Mouse (Mus musculus): ENCODE measurements at regions not wholly inside any gene's neighbourhood (a gene's known extent, or its start where the extent isn't known, plus 50 kb on each side); places are given as distances from the start of the nearest gene placed in this dataset.

GRCm38 (mm10) chr12:9655794-9656193 lies 85.9 kb downstream of the Osr1 start:
- no peak for DNase-seq (ENCODE audit: low read depth, low spot score)
- Histone ChIP-seq H3K36me3 (ENCODE audit: control insufficient read depth, insufficient read depth, low read length, poor library complexity, severe bottlenecking) (no peaks in the 10 kb centered on the region), H3K4me3 (ENCODE audit: insufficient read depth in 1 of 2, low read depth in 1 of 2, low read length in 2 of 2, poor library complexity in 1 of 2, severe bottlenecking in 1 of 2) (no peak overlapping the region), H3K9me3 (ENCODE audit: control insufficient read depth, insufficient read depth, low read depth, low read length) (no peaks in the 10 kb centered on the region), H3K27ac (ENCODE audit: insufficient read depth, low read depth, low read length, poor library complexity, severe bottlenecking) (no peak overlapping the region), H3K9ac (ENCODE audit: insufficient read depth, low read depth, low read length, poor library complexity, severe bottlenecking) (no peak overlapping the region), H3K4me1 (ENCODE audit: control insufficient read depth in 2 of 2, insufficient read depth in 2 of 2, low read length in 2 of 2, poor library complexity in 1 of 2) (no peaks in the 10 kb centered on the region)
- TF ChIP-seq CHD2 (IDR thresholded peaks at IDR 0.05; ENCODE audit: low read depth, low read length) = no peak
- TF ChIP-seq ZC3H11A (IDR thresholded peaks at IDR 0.05; ENCODE audit: borderline replicate concordance, low read depth, low read length) = no peak
- no peak for TF ChIP-seq HCFC1 (IDR thresholded peaks at IDR 0.05; ENCODE audit: borderline replicate concordance, insufficient read depth, low read length)
- TF ChIP-seq MAFK (IDR thresholded peaks at IDR 0.05; ENCODE audit: insufficient read depth, low read depth, low read length) = no peak
- TF ChIP-seq ZNF384 (IDR thresholded peaks at IDR 0.05; ENCODE audit: low read depth, low read length) = no peak
- in situ Hi-C loops (cut with MboI; ENCODE audit: low sequenced_read_pairs in 2 of 2, unreplicated experiment in 2 of 2) = no loop called here

DNA sequence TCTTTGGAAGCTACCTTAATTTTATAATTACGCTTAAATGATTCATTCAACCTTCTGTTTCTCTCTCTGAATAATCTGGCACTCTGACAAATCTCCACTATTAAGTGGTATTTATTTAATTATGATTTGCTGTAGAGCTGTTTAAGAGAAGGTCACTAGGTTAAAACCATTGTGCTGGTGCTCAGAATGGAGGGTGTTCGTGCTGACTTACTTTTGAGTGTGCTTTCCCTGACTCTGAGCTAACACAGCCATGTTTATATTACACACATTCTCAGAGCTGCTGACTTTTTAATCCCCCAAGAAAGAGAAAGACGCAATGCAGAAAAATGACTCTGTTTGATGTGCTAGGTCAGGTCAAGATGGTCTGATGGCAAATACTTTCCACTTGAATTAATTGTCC lies 86.4 kb downstream of the Osr1 start:
- Histone ChIP-seq H3K4me3 (ENCODE audit: insufficient read depth in 1 of 2, low read depth in 1 of 2, low read length in 2 of 2, poor library complexity in 1 of 2, severe bottlenecking in 1 of 2) (no peak overlapping the region), H3K9ac (ENCODE audit: insufficient read depth, low read depth, low read length, poor library complexity, severe bottlenecking) (no peak overlapping the region), H3K36me3 (ENCODE audit: control insufficient read depth, insufficient read depth, low read length, poor library complexity, severe bottlenecking) (no peaks in the 10 kb centered on the region), H3K27ac (ENCODE audit: insufficient read depth, low read depth, low read length, poor library complexity, severe bottlenecking) (no peak overlapping the region), H3K9me3 (ENCODE audit: control insufficient read depth, insufficient read depth, low read depth, low read length) (no peaks in the 10 kb centered on the region), H3K4me1 (ENCODE audit: control insufficient read depth in 2 of 2, insufficient read depth in 2 of 2, low read length in 2 of 2, poor library complexity in 1 of 2) (no peaks in the 10 kb centered on the region)
- in situ Hi-C loops (cut with MboI; ENCODE audit: low sequenced_read_pairs in 2 of 2, unreplicated experiment in 2 of 2) = no loop called here
- no peak for DNase-seq (ENCODE audit: low read depth, low spot score)
- TF ChIP-seq HCFC1 (IDR thresholded peaks at IDR 0.05; ENCODE audit: borderline replicate concordance, insufficient read depth, low read length) (no peak), ZNF384 (IDR thresholded peaks at IDR 0.05; ENCODE audit: low read depth, low read length) (no peak), ZC3H11A (IDR thresholded peaks at IDR 0.05; ENCODE audit: borderline replicate concordance, low read depth, low read length) (no peak), MAFK (IDR thresholded peaks at IDR 0.05; ENCODE audit: insufficient read depth, low read depth, low read length) (no peak), CHD2 (IDR thresholded peaks at IDR 0.05; ENCODE audit: low read depth, low read length) (no peak)

GRCm38 (mm10) chr12:9657199-9657766 lies 87.4 kb downstream of the Osr1 start:
- Histone ChIP-seq H3K36me3 (ENCODE audit: control insufficient read depth, insufficient read depth, low read length, poor library complexity, severe bottlenecking) (no peaks in the 10 kb centered on the region), H3K27ac (ENCODE audit: insufficient read depth, low read depth, low read length, poor library complexity, severe bottlenecking) (no peak overlapping the region), H3K9me3 (ENCODE audit: control insufficient read depth, insufficient read depth, low read depth, low read length) (no peaks in the 10 kb centered on the region), H3K4me3 (ENCODE audit: insufficient read depth in 1 of 2, low read depth in 1 of 2, low read length in 2 of 2, poor library complexity in 1 of 2, severe bottlenecking in 1 of 2) (no peak overlapping the region), H3K4me1 (ENCODE audit: control insufficient read depth in 2 of 2, insufficient read depth in 2 of 2, low read length in 2 of 2, poor library complexity in 1 of 2) (no peaks in the 10 kb centered on the region), H3K9ac (ENCODE audit: insufficient read depth, low read depth, low read length, poor library complexity, severe bottlenecking) (no peak overlapping the region)
- TF ChIP-seq ZC3H11A (IDR thresholded peaks at IDR 0.05; ENCODE audit: borderline replicate concordance, low read depth, low read length) = no peak
- no peak for TF ChIP-seq CHD2 (IDR thresholded peaks at IDR 0.05; ENCODE audit: low read depth, low read length)
- TF ChIP-seq ZNF384 (IDR thresholded peaks at IDR 0.05; ENCODE audit: low read depth, low read length) = no peak
- no peak for TF ChIP-seq HCFC1 (IDR thresholded peaks at IDR 0.05; ENCODE audit: borderline replicate concordance, insufficient read depth, low read length)
- TF ChIP-seq MAFK (IDR thresholded peaks at IDR 0.05; ENCODE audit: insufficient read depth, low read depth, low read length) = no peak
- in situ Hi-C loops (cut with MboI; ENCODE audit: low sequenced_read_pairs in 2 of 2, unreplicated experiment in 2 of 2) = no loop called here
- no peak for DNase-seq (ENCODE audit: low read depth, low spot score)

GRCm38 (mm10) chr12:9657793-9658192 lies 87.9 kb downstream of the Osr1 start:
- no peak for DNase-seq (ENCODE audit: low read depth, low spot score)
- no peaks in the 10 kb centered on the region for H3K4me1 ChIP-seq (ENCODE audit: control insufficient read depth in 2 of 2, insufficient read depth in 2 of 2, low read length in 2 of 2, poor library complexity in 1 of 2)
- TF ChIP-seq MAFK (IDR thresholded peaks at IDR 0.05; ENCODE audit: insufficient read depth, low read depth, low read length) (no peak), HCFC1 (IDR thresholded peaks at IDR 0.05; ENCODE audit: borderline replicate concordance, insufficient read depth, low read length) (no peak), CHD2 (IDR thresholded peaks at IDR 0.05; ENCODE audit: low read depth, low read length) (no peak), ZNF384 (IDR thresholded peaks at IDR 0.05; ENCODE audit: low read depth, low read length) (no peak), ZC3H11A (IDR thresholded peaks at IDR 0.05; ENCODE audit: borderline replicate concordance, low read depth, low read length) (no peak)
- H3K9ac ChIP-seq (ENCODE audit: insufficient read depth, low read depth, low read length, poor library complexity, severe bottlenecking) = no peak overlapping the region
- no peak overlapping the region for H3K4me3 ChIP-seq (ENCODE audit: insufficient read depth in 1 of 2, low read depth in 1 of 2, low read length in 2 of 2, poor library complexity in 1 of 2, severe bottlenecking in 1 of 2)
- in situ Hi-C loops (cut with MboI; ENCODE audit: low sequenced_read_pairs in 2 of 2, unreplicated experiment in 2 of 2) = no loop called here
- no peaks in the 10 kb centered on the region for H3K9me3 ChIP-seq (ENCODE audit: control insufficient read depth, insufficient read depth, low read depth, low read length)
- no peaks in the 10 kb centered on the region for H3K36me3 ChIP-seq (ENCODE audit: control insufficient read depth, insufficient read depth, low read length, poor library complexity, severe bottlenecking)
- no peak overlapping the region for H3K27ac ChIP-seq (ENCODE audit: insufficient read depth, low read depth, low read length, poor library complexity, severe bottlenecking)

DNA sequence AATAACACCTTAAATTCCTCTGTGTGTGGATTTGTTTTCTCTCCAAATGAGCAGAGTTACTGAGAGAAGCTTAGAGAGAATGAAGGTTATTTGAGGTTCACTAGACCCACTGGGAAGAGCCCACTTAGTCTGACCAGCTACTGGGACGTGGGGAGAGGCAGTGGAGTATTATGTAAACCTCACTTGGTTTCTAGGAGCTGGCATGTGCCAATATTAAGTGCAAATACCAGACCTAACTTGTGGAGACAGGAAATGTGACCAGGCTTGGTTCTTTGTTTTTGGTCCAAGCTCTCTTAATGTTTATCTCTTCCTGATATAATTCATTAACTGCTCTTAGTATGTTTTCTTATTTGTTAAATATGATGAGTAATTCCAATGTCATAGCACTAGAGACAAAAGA lies 90.4 kb downstream of the Osr1 start:
- H3K27ac ChIP-seq (ENCODE audit: insufficient read depth, low read depth, low read length, poor library complexity, severe bottlenecking) = no peak overlapping the region
- DNase-seq (ENCODE audit: low read depth, low spot score) = no peak
- no peaks in the 10 kb centered on the region for H3K36me3 ChIP-seq (ENCODE audit: control insufficient read depth, insufficient read depth, low read length, poor library complexity, severe bottlenecking)
- in situ Hi-C loops (cut with MboI; ENCODE audit: low sequenced_read_pairs in 2 of 2, unreplicated experiment in 2 of 2) = no loop called here
- TF ChIP-seq MAFK (IDR thresholded peaks at IDR 0.05; ENCODE audit: insufficient read depth, low read depth, low read length) = no peak
- no peak for TF ChIP-seq HCFC1 (IDR thresholded peaks at IDR 0.05; ENCODE audit: borderline replicate concordance, insufficient read depth, low read length)
- TF ChIP-seq ZC3H11A (IDR thresholded peaks at IDR 0.05; ENCODE audit: borderline replicate concordance, low read depth, low read length) = no peak
- TF ChIP-seq CHD2 (IDR thresholded peaks at IDR 0.05; ENCODE audit: low read depth, low read length) = no peak
- no peak for TF ChIP-seq ZNF384 (IDR thresholded peaks at IDR 0.05; ENCODE audit: low read depth, low read length)
- H3K4me3 ChIP-seq (ENCODE audit: insufficient read depth in 1 of 2, low read depth in 1 of 2, low read length in 2 of 2, poor library complexity in 1 of 2, severe bottlenecking in 1 of 2) = no peak overlapping the region
- no peaks in the 10 kb centered on the region for H3K9me3 ChIP-seq (ENCODE audit: control insufficient read depth, insufficient read depth, low read depth, low read length)
- H3K9ac ChIP-seq (ENCODE audit: insufficient read depth, low read depth, low read length, poor library complexity, severe bottlenecking) = no peak overlapping the region
- no peaks in the 10 kb centered on the region for H3K4me1 ChIP-seq (ENCODE audit: control insufficient read depth in 2 of 2, insufficient read depth in 2 of 2, low read length in 2 of 2, poor library complexity in 1 of 2)

Measured in ES-E14 (cell line).